Mouse (Mus musculus) thymus, adult 2 months (tissue): ENCODE measurements around the gene Pheta2.

Experiments
- CTCF ChIP-seq: fragments of 200-500 bp; IDR thresholded peaks from 2 replicates; pipeline ENCODE4 v1.5.1; 2012; ENCODE audit warnings: mild to moderate bottlenecking, control low read depth, low read length, moderate library complexity, borderline replicate concordance; ENCODE audit not compliant: control insufficient read depth, poor library complexity, insufficient read depth; ENCODE audit errors: extremely low read depth
- POLR2A ChIP-seq: fragments of 200-500 bp; IDR thresholded peaks from 2 replicates; pipeline ENCODE4 v1.6.1; 2012; ENCODE audit warnings: mild to moderate bottlenecking, low read length, control low read depth, moderate library complexity; ENCODE audit not compliant: control insufficient read depth, poor library complexity, insufficient read depth; ENCODE audit errors: extremely low read depth

- TF ChIP-seq POLR2A (no peak), CTCF (no peak)
Measured at GRCm38 (mm10) chr15:82293271-82293711, 45.5 kb upstream of the Pheta2 start.
